Mouse (Mus musculus): ENCODE measurements around the gene Tardbp.

Tardbp gene

GRCm38 (mm10) chr4:148601871-148602270, 24.9 kb downstream of the Tardbp start:
- DNase-seq (ENCODE audit: low spot score), result no peak

- no peak for DNase-seq (ENCODE audit: low spot score)
Measured at GRCm38 (mm10) chr4:148600316-148600715, 26.5 kb downstream of the Tardbp start.

GRCm38 (mm10) chr4:148598826-148599225, 28.0 kb downstream of the Tardbp start:
- DNase-seq (ENCODE audit: low spot score), result no peak

- no peak for DNase-seq (ENCODE audit: low spot score)
Measured at GRCm38 (mm10) chr4:148596731-148597130, 30.1 kb downstream of the Tardbp start.

- no peak for DNase-seq (ENCODE audit: low spot score)
Measured at GRCm38 (mm10) chr4:148595916-148596315, 30.9 kb downstream of the Tardbp start.

GRCm38 (mm10) chr4:148593996-148594395, 32.8 kb downstream of the Tardbp start:
- no peak for DNase-seq (ENCODE audit: low spot score)

- no peak for DNase-seq (ENCODE audit: low spot score)
Measured at GRCm38 (mm10) chr4:148591637-148592380, 35.0 kb downstream of the Tardbp start.

GRCm38 (mm10) chr4:148591171-148591630, 35.6 kb downstream of the Tardbp start, which contains the start of gene Srm:
Srm (plus strand) TSS chr4:148591503.
- DNase-seq (ENCODE audit: low spot score), result peak; percentile 87

- no peak for DNase-seq (ENCODE audit: low spot score)
Measured at GRCm38 (mm10) chr4:148590421-148591170, 36.2 kb downstream of the Tardbp start.

GRCm38 (mm10) chr4:148589565-148589964, 37.3 kb downstream of the Tardbp start:
- no peak for DNase-seq (ENCODE audit: low spot score)

GRCm38 (mm10) chr4:148588793-148589192, 38.0 kb downstream of the Tardbp start:
- DNase-seq (ENCODE audit: low spot score), result no peak

- no peak for DNase-seq (ENCODE audit: low spot score)
Measured at GRCm38 (mm10) chr4:148586648-148587047, 40.2 kb downstream of the Tardbp start.

- no peak for DNase-seq (ENCODE audit: low spot score)
Measured at GRCm38 (mm10) chr4:148583257-148583656, 43.6 kb downstream of the Tardbp start.

GRCm38 (mm10) chr4:148581422-148581821, 45.4 kb downstream of the Tardbp start:
- DNase-seq (ENCODE audit: low spot score), result no peak

- no peak for DNase-seq (ENCODE audit: low spot score)
Measured at GRCm38 (mm10) chr4:148580765-148581164, 46.1 kb downstream of the Tardbp start.

- no peak for DNase-seq (ENCODE audit: low spot score)
Measured at GRCm38 (mm10) chr4:148573222-148573621, 53.6 kb downstream of the Tardbp start.

GRCm38 (mm10) chr4:148570693-148571295, 56.0 kb downstream of the Tardbp start:
- DNase-seq (ENCODE audit: low spot score), result no peak

GRCm38 (mm10) chr4:148570138-148570537, 56.7 kb downstream of the Tardbp start:
- DNase-seq (ENCODE audit: low spot score), result no peak

- no peak for DNase-seq (ENCODE audit: low spot score)
Measured at GRCm38 (mm10) chr4:148563595-148563994, 63.2 kb downstream of the Tardbp start.

GRCm38 (mm10) chr4:148562676-148563075, 64.1 kb downstream of the Tardbp start:
- no peak for DNase-seq (ENCODE audit: low spot score)
